Mouse (Mus musculus) thymus, adult 2 months (tissue): ENCODE measurements around the gene Ltbp2.

ENCODE experiments used
- CTCF ChIP-seq: fragments of 200-500 bp; IDR thresholded peaks from 2 replicates; pipeline ENCODE4 v1.5.1; 2012; ENCODE audit warnings: mild to moderate bottlenecking, control low read depth, low read length, moderate library complexity, borderline replicate concordance; ENCODE audit not compliant: control insufficient read depth, poor library complexity, insufficient read depth; ENCODE audit errors: extremely low read depth
- POLR2A ChIP-seq: fragments of 200-500 bp; IDR thresholded peaks from 2 replicates; pipeline ENCODE4 v1.6.1; 2012; ENCODE audit warnings: mild to moderate bottlenecking, low read length, control low read depth, moderate library complexity; ENCODE audit not compliant: control insufficient read depth, poor library complexity, insufficient read depth; ENCODE audit errors: extremely low read depth

DNA sequence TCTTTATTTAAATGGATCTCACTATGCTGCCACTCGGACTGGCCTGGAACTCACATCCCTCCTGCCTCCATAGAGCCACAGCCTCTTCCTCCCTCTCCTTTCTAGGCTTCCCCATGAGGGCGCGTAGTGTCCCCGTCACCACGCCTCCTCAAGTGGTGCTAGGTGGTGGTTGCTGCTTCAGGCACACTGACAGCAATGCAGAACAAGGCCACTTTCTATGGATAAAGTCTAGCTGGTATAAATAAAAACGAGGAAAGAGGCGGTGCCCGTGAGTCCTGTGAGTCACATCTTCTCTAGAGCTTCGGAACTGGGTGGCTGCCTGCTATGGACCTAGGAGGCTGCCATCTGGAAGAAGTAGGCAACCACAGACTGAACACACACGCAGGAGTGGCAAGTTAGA lies 120.3 kb downstream of the Ltbp2 start:
- TF ChIP-seq CTCF (no peak), POLR2A (no peak)
